Mouse (Mus musculus): Measurements from ENCODE around the gene Lrrc58. TPM values are rescaled to one million over a fixed set of nuclear protein-coding genes. Genes with fewer than 3 reads are reported as not detected.

The Lrrc58 gene
- polyA plus RNA-seq, 1 experiment from 2014 or later = 53.6 TPM

DNA sequence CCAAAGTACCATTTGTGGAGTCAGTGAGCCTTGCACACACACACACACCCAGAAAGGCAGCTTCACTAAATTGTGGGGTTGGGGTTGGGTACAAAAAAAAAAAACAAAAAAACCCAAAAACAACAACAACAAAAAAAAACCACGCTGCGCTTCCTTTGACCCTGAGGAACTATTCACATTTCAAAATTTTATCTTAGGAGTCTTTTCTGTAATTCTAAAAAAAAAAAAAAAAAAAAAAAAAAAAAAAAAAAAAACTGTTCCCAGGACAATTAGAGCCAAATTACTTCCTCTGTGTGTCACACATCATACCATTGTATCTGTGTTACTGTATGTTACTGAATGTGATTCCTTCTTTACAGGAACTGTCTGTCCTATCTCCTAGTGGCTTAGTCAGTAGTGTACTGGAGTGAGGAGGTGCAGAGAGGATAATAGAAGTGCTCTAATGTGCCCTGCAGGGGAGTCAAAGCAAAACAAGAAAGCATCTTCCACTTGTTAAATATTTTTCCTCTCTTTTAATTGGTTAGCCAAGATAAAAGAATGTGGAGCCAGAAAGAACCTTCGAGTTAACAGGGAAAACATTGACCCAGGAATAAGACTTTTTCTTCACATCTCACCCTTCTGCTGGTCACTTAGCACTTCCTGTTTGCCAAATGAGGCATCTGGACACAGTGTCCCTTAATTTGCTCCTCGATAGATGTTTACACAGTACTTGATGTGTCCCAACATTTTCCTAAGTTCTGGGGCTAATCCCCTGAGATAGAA, 1.5 kb downstream of the Lrrc58 start:
- H3K36me3 ChIP-seq = no peaks in the 10 kb centered on the region
- H3K4me2 ChIP-seq = peak overlapping the region; percentile 70
- no peak for ATAC-seq (ENCODE audit: insufficient number of reproducible peaks, low FRiP score)
- peak overlapping the region; percentile 94 for H3K9ac ChIP-seq
- no peaks in the 10 kb centered on the region for H3K9me3 ChIP-seq (replicated peaks)
- no peaks in the 10 kb centered on the region for H3K27me3 ChIP-seq (replicated peaks)
- peak overlapping the region; percentile 99 for H3K27ac ChIP-seq (ENCODE audit: poor library complexity, severe bottlenecking)
- WGBS = 22% methylated on average over 4 of the region's 4 CpGs
- peak overlapping the region; percentile 77 for H3K4me3 ChIP-seq
- peaks cover 21% of the 10 kb centered on the region for H3K4me1 ChIP-seq (replicated peaks)

DNA sequence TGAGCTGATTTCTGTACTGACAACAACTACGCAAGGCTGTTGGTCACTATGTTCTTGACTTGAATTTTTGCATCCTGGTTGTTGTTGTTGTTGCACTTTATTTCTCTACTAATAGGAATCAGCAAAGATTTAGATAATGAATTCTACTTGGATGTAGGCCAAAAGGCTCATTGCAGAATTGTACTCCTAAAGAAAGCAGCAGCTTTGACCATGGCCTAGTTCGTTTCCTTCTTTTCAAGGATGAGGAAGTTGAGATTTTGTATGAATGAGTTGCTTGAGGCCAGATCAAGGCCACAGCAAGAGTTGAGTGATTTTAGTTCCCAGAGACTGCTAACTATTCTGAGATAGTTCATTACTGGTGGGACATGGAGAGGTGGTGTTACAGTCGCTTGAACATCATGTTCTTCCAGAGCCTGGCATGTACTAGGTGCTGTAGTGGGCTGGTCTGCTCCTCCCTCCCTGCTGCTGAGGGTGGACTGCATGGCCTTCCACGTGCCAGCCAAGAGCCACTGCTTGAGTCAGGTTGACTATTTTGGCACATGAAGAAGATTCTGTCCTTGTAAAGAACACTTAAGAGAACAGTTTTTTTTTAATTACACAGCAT, 3.0 kb downstream of the Lrrc58 start:
- H3K4me1 ChIP-seq (replicated peaks) = peaks cover 24% of the 10 kb centered on the region
- H3K4me3 ChIP-seq = no peak overlapping the region

GRCm38 (mm10) chr16:37874501-37875235, 6.5 kb downstream of the Lrrc58 start:
- Histone ChIP-seq H3K4me1 (replicated peaks) (peaks cover 28% of the 10 kb centered on the region), H3K9ac (no peak overlapping the region), H3K27me3 (replicated peaks) (no peaks in the 10 kb centered on the region), H3K27ac (ENCODE audit: poor library complexity, severe bottlenecking) (no peak overlapping the region), H3K9me3 (replicated peaks) (no peaks in the 10 kb centered on the region), H3K36me3 (peaks cover 25% of the 10 kb centered on the region), H3K4me2 (no peak overlapping the region), H3K4me3 (no peak overlapping the region)
- ATAC-seq (ENCODE audit: insufficient number of reproducible peaks, low FRiP score) = no peak
- 78% methylated on average over 4 of the region's 4 CpGs for WGBS

More for the DNA sequence above, 3.0 kb downstream of the Lrrc58 start:
- H3K9ac ChIP-seq = no peak overlapping the region
- no peaks in the 10 kb centered on the region for H3K27me3 ChIP-seq (replicated peaks)
- 71% methylated on average over 4 of the region's 4 CpGs for WGBS
- H3K36me3 ChIP-seq = no peaks in the 10 kb centered on the region
- H3K4me2 ChIP-seq = peak overlapping the region; percentile 29
- H3K27ac ChIP-seq (ENCODE audit: poor library complexity, severe bottlenecking) = no peak overlapping the region
- no peaks in the 10 kb centered on the region for H3K9me3 ChIP-seq (replicated peaks)
- ATAC-seq (ENCODE audit: insufficient number of reproducible peaks, low FRiP score) = no peak

DNA sequence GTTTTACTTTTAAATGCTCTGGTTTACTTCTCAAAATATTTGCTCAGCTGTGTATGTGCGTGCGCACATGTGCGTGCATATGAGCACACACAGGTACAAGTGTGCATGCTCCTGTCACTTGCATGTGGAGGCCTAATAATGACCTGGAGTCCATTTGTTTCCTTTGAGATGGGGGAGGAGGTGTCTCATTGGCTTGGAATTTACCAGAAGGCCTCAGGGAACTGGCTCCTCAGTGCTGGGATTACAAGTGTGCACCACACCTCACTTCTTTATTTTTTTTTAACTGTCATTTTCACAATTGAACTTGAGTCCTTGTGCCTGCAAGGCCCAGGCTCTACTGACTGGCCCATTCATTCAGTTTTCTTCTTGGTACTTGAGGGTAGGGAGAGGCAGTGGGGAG, 9.2 kb downstream of the Lrrc58 start:
- ATAC-seq (ENCODE audit: insufficient number of reproducible peaks, low FRiP score) = no peak

DNA sequence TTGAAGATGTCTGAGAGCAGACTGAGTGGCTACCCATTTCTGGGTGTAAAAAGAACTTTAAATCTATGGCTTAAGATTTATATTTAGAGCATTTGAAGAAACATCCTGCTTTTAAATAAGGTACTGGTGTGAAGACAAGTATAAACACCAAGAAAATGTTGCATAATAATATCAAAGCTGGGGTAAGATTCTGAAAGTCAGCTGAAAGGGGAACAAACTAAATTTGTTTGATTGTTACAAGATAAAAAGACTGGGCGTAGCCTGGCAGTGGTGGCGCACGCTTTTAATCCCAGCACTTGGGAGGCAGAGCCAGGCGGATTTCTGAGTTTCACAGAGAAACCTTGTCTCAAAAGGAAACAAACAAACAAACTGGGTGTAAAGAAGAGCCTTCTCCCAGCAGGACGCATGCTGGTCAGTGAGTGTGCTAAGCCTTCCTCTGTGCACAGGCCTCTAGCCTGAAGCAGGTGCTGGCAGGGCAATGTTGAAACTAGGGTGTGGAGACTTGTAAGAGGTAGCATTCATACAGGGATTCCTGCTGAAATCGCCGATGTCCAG, 10.8 kb downstream of the Lrrc58 start:
- Histone ChIP-seq H3K4me3 (no peak overlapping the region), H3K27me3 (replicated peaks) (no peaks in the 10 kb centered on the region), H3K36me3 (peaks cover 58% of the 10 kb centered on the region), H3K9me3 (replicated peaks) (no peaks in the 10 kb centered on the region), H3K4me1 (replicated peaks) (peaks cover 17% of the 10 kb centered on the region), H3K27ac (ENCODE audit: poor library complexity, severe bottlenecking) (no peak overlapping the region), H3K9ac (no peak overlapping the region), H3K4me2 (no peak overlapping the region)
- ATAC-seq (ENCODE audit: insufficient number of reproducible peaks, low FRiP score) = no peak
- WGBS = 87% methylated on average over 7 of the region's 7 CpGs

More for the DNA sequence above, 9.2 kb downstream of the Lrrc58 start:
- no peaks in the 10 kb centered on the region for H3K27me3 ChIP-seq (replicated peaks)
- 96% methylated on average over 3 of the region's 3 CpGs for WGBS
- H3K9me3 ChIP-seq (replicated peaks) = no peaks in the 10 kb centered on the region
- no peak overlapping the region for H3K4me2 ChIP-seq
- H3K27ac ChIP-seq (ENCODE audit: poor library complexity, severe bottlenecking) = no peak overlapping the region
- peaks cover 41% of the 10 kb centered on the region for H3K36me3 ChIP-seq
- H3K9ac ChIP-seq = no peak overlapping the region
- peaks cover 17% of the 10 kb centered on the region for H3K4me1 ChIP-seq (replicated peaks)
- H3K4me3 ChIP-seq = no peak overlapping the region

DNA sequence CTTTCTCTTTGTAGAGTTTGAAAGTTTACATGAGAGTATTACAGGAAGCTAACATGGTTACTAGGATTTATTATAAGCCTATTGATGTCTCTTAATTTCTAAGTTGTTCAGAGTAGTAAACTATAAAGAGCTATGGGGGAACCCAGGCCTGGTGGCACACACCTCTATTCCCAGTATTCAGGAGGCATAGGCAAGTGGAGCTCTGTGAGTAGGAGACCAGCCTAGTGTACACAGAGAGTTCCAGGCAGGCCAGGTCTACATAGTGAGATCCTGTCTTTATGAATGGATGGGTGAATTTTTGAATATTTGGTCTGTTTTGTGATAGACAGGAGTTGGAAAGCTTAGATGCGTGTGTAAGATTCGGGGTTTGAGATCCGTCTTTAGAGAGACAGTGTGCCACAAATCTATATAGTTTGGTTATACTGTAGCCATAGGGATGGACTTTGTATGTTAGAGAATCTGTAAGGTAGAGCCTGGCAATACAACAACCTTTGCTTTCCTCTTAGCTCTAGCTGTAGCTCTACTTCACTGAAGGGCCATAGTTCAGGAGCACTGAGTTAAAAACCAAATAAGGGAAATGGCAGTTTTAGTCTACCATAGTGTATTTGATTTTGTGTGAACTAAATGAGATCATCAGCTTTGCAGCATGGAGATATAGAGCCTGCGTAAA, 11.7 kb downstream of the Lrrc58 start:
- Histone ChIP-seq H3K4me1 (replicated peaks) (peaks cover 13% of the 10 kb centered on the region), H3K9me3 (replicated peaks) (no peaks in the 10 kb centered on the region), H3K4me2 (no peak overlapping the region), H3K27me3 (replicated peaks) (no peaks in the 10 kb centered on the region), H3K27ac (ENCODE audit: poor library complexity, severe bottlenecking) (no peak overlapping the region), H3K9ac (no peak overlapping the region), H3K4me3 (no peak overlapping the region), H3K36me3 (peaks cover 61% of the 10 kb centered on the region)
- no peak for ATAC-seq (ENCODE audit: insufficient number of reproducible peaks, low FRiP score)
- WGBS = 91% methylated on average over 4 of the region's 4 CpGs

- Histone ChIP-seq H3K27me3 (replicated peaks) (no peaks in the 10 kb centered on the region), H3K4me1 (replicated peaks) (peaks cover 12% of the 10 kb centered on the region), H3K27ac (ENCODE audit: poor library complexity, severe bottlenecking) (no peak overlapping the region), H3K9ac (no peak overlapping the region), H3K4me3 (no peak overlapping the region), H3K9me3 (replicated peaks) (no peaks in the 10 kb centered on the region), H3K36me3 (peaks cover 61% of the 10 kb centered on the region), H3K4me2 (no peak overlapping the region)
- no peak for ATAC-seq (ENCODE audit: insufficient number of reproducible peaks, low FRiP score)
- WGBS = 56% methylated on average over 2 of the region's 2 CpGs
Measured at GRCm38 (mm10) chr16:37881168-37881567, 13.0 kb downstream of the Lrrc58 start.

- Histone ChIP-seq H3K27ac (ENCODE audit: poor library complexity, severe bottlenecking) (no peak overlapping the region), H3K36me3 (peaks cover 11% of the 10 kb centered on the region), H3K4me3 (no peak overlapping the region), H3K9me3 (replicated peaks) (no peaks in the 10 kb centered on the region), H3K4me1 (replicated peaks) (peaks cover 20% of the 10 kb centered on the region), H3K4me2 (no peak overlapping the region), H3K27me3 (replicated peaks) (no peaks in the 10 kb centered on the region), H3K9ac (no peak overlapping the region)
- whole genome bisulfite sequencing = 91% methylated on average over 3 of the region's 3 CpGs
- ATAC-seq (ENCODE audit: insufficient number of reproducible peaks, low FRiP score) = no peak
Measured at GRCm38 (mm10) chr16:37888986-37889385, 20.8 kb downstream of the Lrrc58 start.

DNA sequence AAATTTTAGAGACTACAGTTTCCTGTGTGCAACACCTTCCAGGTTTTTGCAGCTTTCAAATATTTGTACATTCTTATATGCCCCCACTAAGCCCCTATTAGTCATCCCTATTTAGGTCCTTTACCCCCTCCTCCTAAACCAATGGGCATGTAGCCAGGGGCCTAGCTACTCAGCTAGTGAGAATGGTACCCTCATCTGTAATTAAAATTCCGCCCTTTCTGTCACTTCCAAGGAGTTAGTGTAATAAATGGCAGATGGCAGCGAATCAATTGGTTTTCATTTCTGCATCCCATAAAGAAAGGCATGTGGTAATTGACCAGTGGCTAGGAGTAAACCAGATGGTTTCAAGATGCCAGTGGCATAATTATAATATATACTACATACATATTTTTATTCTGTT, 24.5 kb downstream of the Lrrc58 start:
- Histone ChIP-seq H3K36me3 (0 out of 2 replicates have a peak, but pooled peaks cover 7% of the 10 kb centered on the region), H3K27me3 (replicated peaks) (no peaks in the 10 kb centered on the region), H3K4me3 (no peak overlapping the region), H3K27ac (ENCODE audit: poor library complexity, severe bottlenecking) (peak overlapping the region; percentile 95), H3K9ac (no peak overlapping the region), H3K4me1 (replicated peaks) (peaks cover 35% of the 10 kb centered on the region), H3K4me2 (no peak overlapping the region), H3K9me3 (replicated peaks) (no peaks in the 10 kb centered on the region)
- WGBS = 78% methylated on average over 2 of the region's 2 CpGs
- ATAC-seq (ENCODE audit: insufficient number of reproducible peaks, low FRiP score) = no peak

DNA sequence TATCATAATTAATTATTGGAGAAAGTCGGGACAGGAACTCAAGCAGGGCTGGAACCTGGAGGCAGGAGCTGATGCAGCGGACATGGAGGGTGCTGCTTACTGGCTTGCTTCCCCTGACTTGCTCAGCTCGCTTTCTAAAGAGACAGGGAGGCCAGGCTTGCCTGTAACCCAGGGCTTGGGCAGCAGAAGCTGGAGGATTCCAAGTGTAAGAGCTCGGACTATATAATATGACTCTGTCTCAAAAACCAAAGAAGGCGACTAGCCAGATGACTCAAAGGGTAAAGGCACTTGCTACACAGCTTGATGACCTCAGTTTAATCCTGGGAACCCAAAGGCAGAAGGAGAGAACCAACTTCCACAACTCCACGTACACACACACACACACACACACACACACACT, 25.2 kb downstream of the Lrrc58 start:
- ATAC-seq (ENCODE audit: insufficient number of reproducible peaks, low FRiP score) = 0 out of 2 replicates have a peak, but pooled peaks have one; percentile 15
- 0 out of 2 replicates have a peak overlapping the region, but pooled peaks have one; percentile 22 for H3K9ac ChIP-seq
- peaks cover 39% of the 10 kb centered on the region for H3K4me1 ChIP-seq (replicated peaks)
- peak overlapping the region; percentile 95 for H3K27ac ChIP-seq (ENCODE audit: poor library complexity, severe bottlenecking)
- 31% methylated on average over 6 of the region's 6 CpGs for WGBS
- peak overlapping the region; percentile 22 for H3K4me2 ChIP-seq
- H3K9me3 ChIP-seq (replicated peaks) = no peaks in the 10 kb centered on the region
- 0 out of 2 replicates have a peak, but pooled peaks cover 7% of the 10 kb centered on the region for H3K36me3 ChIP-seq
- no peak overlapping the region for H3K4me3 ChIP-seq
- H3K27me3 ChIP-seq (replicated peaks) = no peaks in the 10 kb centered on the region

Measured in heart, embryonic 12.5 days (tissue).